Mouse (Mus musculus): ENCODE results near the gene P4hb. TPM values are rescaled to one million over a fixed set of nuclear protein-coding genes. Genes with fewer than 3 reads are reported as not detected.

Gene P4hb
- polyA plus RNA-seq, 1 experiment from 2014 or later = 635 TPM

GRCm38 (mm10) chr11:120555260-120555659 is 17.8 kb downstream of the P4hb start:
- H3K4me1 ChIP-seq (replicated peaks; ENCODE audit: insufficient read depth, low read length) = peaks cover 2% of the 10 kb centered on the region; the same call in 1 of the 2 replicates
- H3K9ac ChIP-seq (ENCODE audit: low read depth, low read length) = no peak overlapping the region
- no peak overlapping the region for H3K4me3 ChIP-seq (replicated peaks; ENCODE audit: low read depth, low read length)
- 64% methylated on average over 2 of the region's 2 CpGs for WGBS
- no peak for ATAC-seq (replicated peaks; ENCODE audit: low FRiP score, low read depth)
- H3K9me3 ChIP-seq (replicated peaks; ENCODE audit: low read length) = no peaks in the 10 kb centered on the region
- no peak for DNase-seq (ENCODE audit: low spot score)
- H3K36me3 ChIP-seq (ENCODE audit: insufficient read depth, low read length) = peaks cover 10% of the 10 kb centered on the region
- no peak for TF ChIP-seq CTCF (IDR thresholded peaks at IDR 0.05; ENCODE audit: low read depth)
- H3K27ac ChIP-seq = no peak overlapping the region
- H3K27me3 ChIP-seq (ENCODE audit: insufficient read depth, low read length) = no peaks in the 10 kb centered on the region
- H3K4me2 ChIP-seq (ENCODE audit: low read length) = no peak overlapping the region

- Histone ChIP-seq H3K27ac (no peak overlapping the region), H3K36me3 (ENCODE audit: insufficient read depth, low read length) (0 out of 2 replicates have a peak, but pooled peaks cover 6% of the 10 kb centered on the region), H3K27me3 (ENCODE audit: insufficient read depth, low read length) (no peaks in the 10 kb centered on the region), H3K4me1 (replicated peaks; ENCODE audit: insufficient read depth, low read length) (peaks cover 6% of the 10 kb centered on the region), H3K9me3 (replicated peaks; ENCODE audit: low read length) (no peaks in the 10 kb centered on the region), H3K4me2 (ENCODE audit: low read length) (no peak overlapping the region), H3K9ac (ENCODE audit: low read depth, low read length) (no peak overlapping the region), H3K4me3 (replicated peaks; ENCODE audit: low read depth, low read length) (no peak overlapping the region)
- DNase-seq (ENCODE audit: low spot score) = no peak
- WGBS = 74% methylated on average over 7 of the region's 7 CpGs
- no peak for ATAC-seq (replicated peaks; ENCODE audit: low FRiP score, low read depth)
- TF ChIP-seq CTCF (IDR thresholded peaks at IDR 0.05; ENCODE audit: low read depth) = no peak
Observed at GRCm38 (mm10) chr11:120554834-120555233, 18.2 kb downstream of the P4hb start.

GRCm38 (mm10) chr11:120552736-120553135 is 20.3 kb downstream of the P4hb start:
- no peaks in the 10 kb centered on the region for H3K27me3 ChIP-seq (ENCODE audit: insufficient read depth, low read length)
- H3K36me3 ChIP-seq (ENCODE audit: insufficient read depth, low read length) = no peaks in the 10 kb centered on the region
- no peak overlapping the region for H3K27ac ChIP-seq
- H3K4me3 ChIP-seq (replicated peaks; ENCODE audit: low read depth, low read length) = no peak overlapping the region
- ATAC-seq (replicated peaks; ENCODE audit: low FRiP score, low read depth) (no peak), DNase-seq (ENCODE audit: low spot score) (no peak)
- H3K9me3 ChIP-seq (replicated peaks; ENCODE audit: low read length) = no peaks in the 10 kb centered on the region
- 66% methylated on average over 5 of the region's 5 CpGs for WGBS
- no peak overlapping the region for H3K9ac ChIP-seq (ENCODE audit: low read depth, low read length)
- H3K4me1 ChIP-seq (replicated peaks; ENCODE audit: insufficient read depth, low read length) = peaks cover 16% of the 10 kb centered on the region
- H3K4me2 ChIP-seq (ENCODE audit: low read length) = no peak overlapping the region
- TF ChIP-seq CTCF (IDR thresholded peaks at IDR 0.05; ENCODE audit: low read depth) = no peak

- WGBS = 89% methylated on average over 28 of the region's 28 CpGs
- peak within 1 kb of the TSS; percentile 98 for H3K27ac ChIP-seq
- ATAC-seq (replicated peaks; ENCODE audit: low FRiP score, low read depth) (no peak), DNase-seq (ENCODE audit: low spot score) (no peak)
- H3K27me3 ChIP-seq (ENCODE audit: insufficient read depth, low read length) = no peaks in the 10 kb centered on the region
- peak within 1 kb of the TSS; percentile 98 for H3K9ac ChIP-seq (ENCODE audit: low read depth, low read length)
- TF ChIP-seq CTCF (IDR thresholded peaks at IDR 0.05; ENCODE audit: low read depth) = no peak
- peak within 1 kb of the TSS; percentile 80 for H3K4me2 ChIP-seq (ENCODE audit: low read length)
- no peaks in the 10 kb centered on the region for H3K9me3 ChIP-seq (replicated peaks; ENCODE audit: low read length)
- H3K36me3 ChIP-seq (ENCODE audit: insufficient read depth, low read length) = no peaks in the 10 kb centered on the region
- H3K4me1 ChIP-seq (replicated peaks; ENCODE audit: insufficient read depth, low read length) = peaks cover 17% of the 10 kb centered on the region
- H3K4me3 ChIP-seq (replicated peaks; ENCODE audit: low read depth, low read length) = peak within 1 kb of the TSS; percentile 87
Observed at GRCm38 (mm10) chr11:120550810-120551440, 22.1 kb downstream of the P4hb start, which contains the start of gene Ppp1r27. TSS of gene Ppp1r27 (minus strand) at chr11:120551132.

GRCm38 (mm10) chr11:120549986-120550809 is 22.9 kb downstream of the P4hb start:
- no peaks in the 10 kb centered on the region for H3K9me3 ChIP-seq (replicated peaks; ENCODE audit: low read length)
- H3K27ac ChIP-seq = peak overlapping the region; percentile 98
- H3K27me3 ChIP-seq (ENCODE audit: insufficient read depth, low read length) = no peaks in the 10 kb centered on the region
- H3K9ac ChIP-seq (ENCODE audit: low read depth, low read length) = peak overlapping the region; percentile 98
- H3K36me3 ChIP-seq (ENCODE audit: insufficient read depth, low read length) = no peaks in the 10 kb centered on the region
- TF ChIP-seq CTCF (IDR thresholded peaks at IDR 0.05; ENCODE audit: low read depth) = no peak
- H3K4me2 ChIP-seq (ENCODE audit: low read length) = peak overlapping the region; percentile 80
- peak overlapping the region; percentile 87 for H3K4me3 ChIP-seq (replicated peaks; ENCODE audit: low read depth, low read length)
- peaks cover 17% of the 10 kb centered on the region for H3K4me1 ChIP-seq (replicated peaks; ENCODE audit: insufficient read depth, low read length)
- WGBS = 47% methylated on average over 11 of the region's 11 CpGs
- no peak for ATAC-seq (replicated peaks; ENCODE audit: low FRiP score, low read depth)
- DNase-seq (ENCODE audit: low spot score) = no peak

GRCm38 (mm10) chr11:120549168-120549945 is 23.7 kb downstream of the P4hb start, which contains the start of gene Mcrip1:
TSS of gene Mcrip1 (minus strand) at chr11:120549727.
- H3K9me3 ChIP-seq (replicated peaks; ENCODE audit: low read length) = no peaks in the 10 kb centered on the region
- H3K4me2 ChIP-seq (ENCODE audit: low read length) = peak within 1 kb of the TSS; percentile 80
- ATAC-seq (replicated peaks; ENCODE audit: low FRiP score, low read depth) (peak; percentile 81), DNase-seq (ENCODE audit: low spot score) (peak; percentile 93)
- H3K27ac ChIP-seq = peak within 1 kb of the TSS; percentile 98
- peak within 1 kb of the TSS; percentile 87 for H3K4me3 ChIP-seq (replicated peaks; ENCODE audit: low read depth, low read length)
- peaks cover 17% of the 10 kb centered on the region for H3K4me1 ChIP-seq (replicated peaks; ENCODE audit: insufficient read depth, low read length)
- 0% methylated on average over 66 of the region's 87 CpGs for WGBS
- H3K36me3 ChIP-seq (ENCODE audit: insufficient read depth, low read length) = peaks cover 2% of the 10 kb centered on the region; the same call in 1 of the 2 replicates
- H3K9ac ChIP-seq (ENCODE audit: low read depth, low read length) = peak within 1 kb of the TSS; percentile 98
- TF ChIP-seq CTCF (IDR thresholded peaks at IDR 0.05; ENCODE audit: low read depth) = no peak
- H3K27me3 ChIP-seq (ENCODE audit: insufficient read depth, low read length) = no peaks in the 10 kb centered on the region
